ENCODE assay signal across 28 mouse cellular contexts in genomic region chr2:153568013-153568412, GRCm38 (mm10). TPM values are rescaled to one million over a fixed set of nuclear protein-coding genes. Genes with fewer than 3 reads are reported as not detected.
DNase-seq lines count a peak whose midpoint lies in the region; ATAC-seq and TF ChIP-seq lines count a peak whose summit lies in the region.
"Had no signal": no experiment of that assay in that cellular context is flagged by ENCODE, and none has a peak within 500 bp of the region (broad histone marks: within the 10 kb centered on the region; RNA-seq: fewer than 3 reads in every experiment).

No protein-coding gene starts in this region.

- no peak for TF ChIP-seq CTCF in liver, postnatal 0 days (IDR thresholded peaks at IDR 0.05; ENCODE audit: low read depth)

- no peaks in the 10 kb centered on the region for H3K27me3 ChIP-seq in heart, embryonic 11.5 days (ENCODE audit: control insufficient read depth, insufficient read depth, low read length)
- no peaks in the 10 kb centered on the region for H3K27me3 ChIP-seq in liver, postnatal 0 days (ENCODE audit: insufficient read depth, low read length)
- H3K27me3 ChIP-seq in liver, embryonic 11.5 days (replicated peaks; ENCODE audit: control insufficient read depth, insufficient read depth, low read length), result no peaks in the 10 kb centered on the region
- H3K27me3 ChIP-seq: embryonic facial prominence, embryonic 13.5 days; hindbrain, embryonic 15.5 days; limb, embryonic 12.5 days; neural tube, embryonic 15.5 days; stomach, embryonic 15.5 days had no signal

- peaks cover 5% of the 10 kb centered on the region for H3K4me1 ChIP-seq in heart, embryonic 11.5 days (ENCODE audit: control insufficient read depth, insufficient read depth, low read length)
- H3K4me1 ChIP-seq in liver, postnatal 0 days (ENCODE audit: insufficient read depth), result peaks cover 7% of the 10 kb centered on the region
- peaks cover 42% of the 10 kb centered on the region for H3K4me1 ChIP-seq in liver, embryonic 11.5 days (replicated peaks; ENCODE audit: control insufficient read depth, insufficient read depth, low read length)
- H3K4me1 ChIP-seq: embryonic facial prominence, embryonic 13.5 days; hindbrain, embryonic 15.5 days; limb, embryonic 12.5 days; neural tube, embryonic 15.5 days; stomach, embryonic 15.5 days had no signal

- H3K27ac ChIP-seq in heart, embryonic 11.5 days (ENCODE audit: low read depth, low read length), result peak overlapping the region; percentile 60; the same call in 1 of the 2 replicates
- no peak overlapping the region for H3K27ac ChIP-seq in liver, postnatal 0 days (ENCODE audit: low read depth)
- H3K27ac ChIP-seq in liver, embryonic 11.5 days (ENCODE audit: low read depth, low read length), result peak overlapping the region; percentile 62; the same call in 1 of the 2 replicates
- H3K27ac ChIP-seq: embryonic facial prominence, embryonic 13.5 days; hindbrain, embryonic 15.5 days; limb, embryonic 12.5 days; neural tube, embryonic 15.5 days; stomach, embryonic 15.5 days had no signal

- 41% methylated on average over 4 of the region's 4 CpGs for WGBS in heart, embryonic 11.5 days (ENCODE audit: insufficient replicate concordance)
- 38% methylated on average over 4 of the region's 4 CpGs for WGBS in liver, postnatal 0 days (ENCODE audit: insufficient replicate concordance)
- WGBS in liver, embryonic 11.5 days, result 33% methylated on average over 4 of the region's 4 CpGs

- intact Hi-C loops in heart, postnatal 10 days (cut with DNase I), result no loop called here

- H3K4me3 ChIP-seq in heart, embryonic 11.5 days (ENCODE audit: low read depth, low read length), result no peak overlapping the region
- H3K4me3 ChIP-seq in liver, postnatal 0 days (ENCODE audit: low read depth, low read length), result no peak overlapping the region
- H3K4me3 ChIP-seq in liver, embryonic 11.5 days (ENCODE audit: low read depth, low read length), result no peak overlapping the region
- H3K4me3 ChIP-seq: embryonic facial prominence, embryonic 13.5 days; hindbrain, embryonic 15.5 days; limb, embryonic 12.5 days; neural tube, embryonic 15.5 days; stomach, embryonic 15.5 days had no signal

- no peak for DNase-seq in heart, postnatal 10 days
- peak; percentile 57 for DNase-seq in liver
- no peak for DNase-seq in liver, postnatal 0 days
- no peak for DNase-seq in liver, embryonic 11.5 days (ENCODE audit: low spot score)
- no peak for DNase-seq in embryo, embryonic 10 days (ENCODE audit: low spot score)
- DNase-seq in frontal cortex, adult 2 months (ENCODE audit: extremely low spot score in 1 of 2, low spot score in 1 of 2), result no peak
- DNase-seq: adrenal gland, adult 8-10 months; cerebellum, adult 18-20 months; cerebellum, postnatal 14 days; embryo, embryonic 11 days; heart, adult 11 months; heart, postnatal 36 days; kidney, postnatal 25 days; layer of hippocampus, postnatal 36 days; lung, adult 2 months; lung, postnatal 14 days; thymus, adult 18-20 months; thymus, postnatal 36 days had no signal

- H3K36me3 ChIP-seq in heart, embryonic 11.5 days (ENCODE audit: control insufficient read depth, insufficient read depth, low read length), result no peaks in the 10 kb centered on the region
- no peaks in the 10 kb centered on the region for H3K36me3 ChIP-seq in liver, postnatal 0 days (replicated peaks; ENCODE audit: insufficient read depth, low read length)
- no peaks in the 10 kb centered on the region for H3K36me3 ChIP-seq in liver, embryonic 11.5 days (ENCODE audit: control insufficient read depth, insufficient read depth, low read length)
- H3K36me3 ChIP-seq: embryonic facial prominence, embryonic 13.5 days; hindbrain, embryonic 15.5 days; limb, embryonic 12.5 days; neural tube, embryonic 15.5 days; stomach, embryonic 15.5 days had no signal

- TF ChIP-seq EP300 in liver, postnatal 0 days (IDR thresholded peaks at IDR 0.05; ENCODE audit: low read depth), result no peak

- ATAC-seq in heart, embryonic 11.5 days (replicated peaks; ENCODE audit: insufficient number of reproducible peaks, low FRiP score, low TSS enrichment), result peak; percentile 24; the same call in 1 of the 2 replicates
- no peak for ATAC-seq in liver, postnatal 0 days
- ATAC-seq in liver, embryonic 11.5 days (replicated peaks; ENCODE audit: low FRiP score), result peak; percentile 51
- ATAC-seq in megakaryocyte progenitor cell, adult 5-6 weeks (replicated peaks; ENCODE audit: poor library complexity), result peak; percentile 33
- ATAC-seq: CD4-positive, CD25-positive, alpha-beta regulatory T cell, adult 4 months; forebrain, embryonic 14.5 days; intestine, postnatal 0 days had no signal

- no peaks in the 10 kb centered on the region for H3K9me3 ChIP-seq in heart, embryonic 11.5 days (replicated peaks; ENCODE audit: control insufficient read depth, low read length)
- H3K9me3 ChIP-seq in liver, postnatal 0 days (ENCODE audit: low read length), result no peaks in the 10 kb centered on the region
- H3K9me3 ChIP-seq in liver, embryonic 11.5 days (ENCODE audit: control insufficient read depth, low read length), result no peaks in the 10 kb centered on the region
- H3K9me3 ChIP-seq: embryonic facial prominence, embryonic 13.5 days; hindbrain, embryonic 15.5 days; limb, embryonic 12.5 days; neural tube, embryonic 15.5 days; stomach, embryonic 15.5 days had no signal

- H3K9ac ChIP-seq in heart, embryonic 11.5 days (ENCODE audit: low read depth, low read length), result peak overlapping the region; percentile 43; the same call in 1 of the 2 replicates
- H3K9ac ChIP-seq in liver, postnatal 0 days (replicated peaks), result no peak overlapping the region; the same call in 1 of the 2 replicates
- no peak overlapping the region for H3K9ac ChIP-seq in liver, embryonic 11.5 days (ENCODE audit: low read depth, low read length)
- H3K9ac ChIP-seq: embryonic facial prominence, embryonic 13.5 days; hindbrain, embryonic 15.5 days; limb, embryonic 12.5 days; neural tube, embryonic 15.5 days; stomach, embryonic 15.5 days had no signal

- no peak overlapping the region for H3K4me2 ChIP-seq in heart, embryonic 11.5 days
- H3K4me2 ChIP-seq in liver, postnatal 0 days (ENCODE audit: low read depth, low read length), result no peak overlapping the region
- H3K4me2 ChIP-seq in liver, embryonic 11.5 days, result peak overlapping the region; percentile 42
- H3K4me2 ChIP-seq: embryonic facial prominence, embryonic 13.5 days; hindbrain, embryonic 15.5 days; limb, embryonic 12.5 days; neural tube, embryonic 15.5 days; stomach, embryonic 15.5 days had no signal

RNA-seq across cellular contexts. Expression of gene Nol4l, which starts 38.2 kb away (rescaled TPM):
- polyA plus RNA-seq in heart, embryonic 11.5 days (2014; fragmentation: Nextera tagmentation; extraction: Ambion mirVana), result 16.0 and 16.7 TPM in 2 replicates
- 10 to 100 TPM in 1 of 2 experiments, 1 to 10 TPM in 1; 9.5 to 10.4 TPM for total RNA-seq in heart, postnatal 10 days (2021)
- 1.7 and 1.9 TPM in 2 replicates for polyA plus RNA-seq in liver, postnatal 0 days (2015; fragmentation: Nextera tagmentation; extraction: Ambion mirVana)
- 14.1 and 15.8 TPM in 2 replicates for polyA plus RNA-seq in liver, embryonic 11.5 days (2014; fragmentation: Nextera tagmentation; extraction: Ambion mirVana)
- 3.0 and 4.4 TPM in 2 replicates for total RNA-seq in megakaryocyte progenitor cell, adult 5-6 weeks (2015)
- total RNA-seq in megakaryocyte progenitor cell, adult 5-6 weeks (2017), result 1.4 and 3.7 TPM in 2 replicates
- polyA plus RNA-seq in frontal cortex, adult 2 months (2012; rRNA removed), result 35.8 and 36.3 TPM in 2 replicates
